In genomic region chr10:5367465-5368011, GRCm38 (mm10) we compare ENCODE assay signal across 12 mouse cellular contexts.
A peak's percentile ranks its signal among the peaks of the same experiment; 100 is the strongest.
DNase-seq lines count a peak whose midpoint lies in the region; ATAC-seq lines count a peak whose summit lies in the region.
"Had no signal": no experiment of that assay in that cellular context is flagged by ENCODE, and none has a peak within 500 bp of the region (broad histone marks: within the 10 kb centered on the region; RNA-seq: fewer than 3 reads in every experiment).

No protein-coding gene starts in this region.

- H3K4me2 ChIP-seq in embryonic facial prominence, embryonic 14.5 days (ENCODE audit: low read depth, low read length) = peak overlapping the region; percentile 10; the same call in 1 of the 2 replicates
- H3K4me2 ChIP-seq: liver, embryonic 11.5 days had no signal

- WGBS in embryonic facial prominence, embryonic 14.5 days = 59% methylated on average over 12 of the region's 12 CpGs

- H3K9ac ChIP-seq in embryonic facial prominence, embryonic 14.5 days (ENCODE audit: low read depth, low read length) = no peak overlapping the region

- no peaks in the 10 kb centered on the region for H3K4me1 ChIP-seq in embryonic facial prominence, embryonic 14.5 days (ENCODE audit: control insufficient read depth, insufficient read depth, low read length)
- H3K4me1 ChIP-seq: heart, embryonic 10.5 days; midbrain, embryonic 10.5 days had no signal

- DNase-seq in layer of hippocampus, adult 11-12 months (ENCODE audit: low spot score) = peak; percentile 45
- DNase-seq in layer of hippocampus, adult 9-10 months (ENCODE audit: low spot score) = no peak
- DNase-seq in embryonic facial prominence, embryonic 14.5 days (ENCODE audit: low spot score) = peak; percentile 30
- DNase-seq in kidney, postnatal 4 days = peak; percentile 2 to 3
- DNase-seq in right cerebral cortex, postnatal 10 days (ENCODE audit: low spot score in 2 of 2) = peak; percentile 22 to 48
- DNase-seq in testis, postnatal 10 days (ENCODE audit: low spot score) = no peak
- DNase-seq in T-cell, adult 2 months (ENCODE audit: low spot score) = no peak
- DNase-seq: thymus, postnatal 25 days had no signal

- no peak overlapping the region for H3K27ac ChIP-seq in embryonic facial prominence, embryonic 14.5 days (replicated peaks; ENCODE audit: low read depth, low read length)
- H3K27ac ChIP-seq: heart, embryonic 10.5 days; midbrain, embryonic 10.5 days had no signal

- no peaks in the 10 kb centered on the region for H3K36me3 ChIP-seq in embryonic facial prominence, embryonic 14.5 days (ENCODE audit: control insufficient read depth, insufficient read depth, low read length)
- H3K36me3 ChIP-seq: heart, embryonic 10.5 days; midbrain, embryonic 10.5 days had no signal

- ATAC-seq in embryonic facial prominence, embryonic 14.5 days (ENCODE audit: low read depth) = no peak
- ATAC-seq: inflammation-experienced regulatory T-cells, adult 6 months had no signal

- no peaks in the 10 kb centered on the region for H3K9me3 ChIP-seq in embryonic facial prominence, embryonic 14.5 days (ENCODE audit: control insufficient read depth, low read length)
- H3K9me3 ChIP-seq: heart, embryonic 10.5 days; midbrain, embryonic 10.5 days had no signal

- no peak overlapping the region for H3K4me3 ChIP-seq in embryonic facial prominence, embryonic 14.5 days (ENCODE audit: low read depth, low read length)
- H3K4me3 ChIP-seq: heart, embryonic 10.5 days; midbrain, embryonic 10.5 days had no signal

- H3K27me3 ChIP-seq in embryonic facial prominence, embryonic 14.5 days (replicated peaks; ENCODE audit: control insufficient read depth, insufficient read depth, low read length) = no peaks in the 10 kb centered on the region

Comparison
In these comparisons a context has a peak if more than half of its experiments do, and no peak if none do; other contexts are left out.
1. DNase-seq: peak in layer of hippocampus, adult 11-12 months (single experiment), embryonic facial prominence, embryonic 14.5 days (single experiment), kidney, postnatal 4 days (2 of 2) and right cerebral cortex, postnatal 10 days (2 of 2); none in layer of hippocampus, adult 9-10 months (single experiment), testis, postnatal 10 days (single experiment) and T-cell, adult 2 months (single experiment).